Mouse (Mus musculus): ENCODE data around the gene Taf5.

DNA sequence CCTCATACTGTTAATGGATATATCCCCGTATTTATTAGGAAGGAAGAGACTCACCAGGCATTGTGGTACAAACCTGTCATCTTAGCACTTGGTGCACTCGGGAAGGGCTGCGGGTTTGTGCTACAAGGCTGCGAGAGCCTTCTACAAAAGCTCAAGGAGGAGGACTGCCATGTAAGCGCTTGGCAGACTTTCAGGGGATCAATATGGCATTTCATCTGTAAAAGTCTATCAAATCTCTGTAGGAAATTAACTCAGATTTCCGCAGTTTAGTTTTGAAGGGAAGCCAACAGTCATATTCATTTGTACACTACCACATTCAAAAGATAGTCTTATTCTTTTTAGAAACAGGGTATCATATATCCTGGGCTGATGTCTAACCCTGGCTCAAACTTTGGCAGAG, 35.8 kb upstream of the Taf5 start:
- TF ChIP-seq CTCF (IDR thresholded peaks at IDR 0.05; ENCODE audit: extremely low read depth, insufficient read depth, insufficient read length, insufficient replicate concordance) (no peak), POLR2A (IDR thresholded peaks at IDR 0.05; ENCODE audit: low read depth, low read length) (no peak)

All from spleen, adult 2 months (tissue).